Mouse (Mus musculus): Measurements from ENCODE around the gene Apoc2. TPM values are rescaled to one million over a fixed set of nuclear protein-coding genes. Genes with fewer than 3 reads are reported as not detected.

Apoc2 gene
- total RNA-seq (2021): 53.4 TPM in 1 of 2 replicates, not detected in the other
- long read RNA-seq, experiment 1, partial matches to known transcripts: 0 of 3 reads
- long read RNA-seq, experiment 1, other reads (novel, unspliced or antisense): 0 of 3 reads
- long read RNA-seq, experiment 2, transcript Apoc2-201 (4 exons, 631 nt): major isoform, 47 of 50 reads
- long read RNA-seq, experiment 2, partial matches to known transcripts: 1 of 50 reads
- long read RNA-seq, experiment 2, other reads (novel, unspliced or antisense): 2 of 50 reads

DNA sequence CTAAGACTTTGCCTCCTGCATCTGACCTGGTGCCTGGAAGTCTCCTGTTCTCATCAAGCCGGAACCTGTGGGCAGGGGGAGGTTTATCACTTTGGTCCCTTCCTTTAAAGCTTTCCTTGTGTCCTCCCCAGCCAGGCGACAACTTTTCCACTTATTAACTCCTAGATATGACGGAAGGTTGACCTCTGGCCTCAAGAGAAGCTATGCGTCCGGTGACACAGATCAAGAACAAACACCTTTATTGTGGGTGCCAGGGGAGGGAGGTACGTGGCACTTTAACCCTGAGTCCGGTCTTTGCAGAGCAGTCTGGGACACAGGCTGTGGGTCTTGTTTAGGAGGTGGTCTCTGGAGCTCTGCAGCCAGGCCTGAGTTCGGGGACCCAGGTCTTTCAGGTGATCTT lies at the start of gene Apoc2:
TSS of gene Apoc2 (minus strand) at position 70 of the 400 bp plus-strand sequence.
- DNase-seq: no peak

DNA sequence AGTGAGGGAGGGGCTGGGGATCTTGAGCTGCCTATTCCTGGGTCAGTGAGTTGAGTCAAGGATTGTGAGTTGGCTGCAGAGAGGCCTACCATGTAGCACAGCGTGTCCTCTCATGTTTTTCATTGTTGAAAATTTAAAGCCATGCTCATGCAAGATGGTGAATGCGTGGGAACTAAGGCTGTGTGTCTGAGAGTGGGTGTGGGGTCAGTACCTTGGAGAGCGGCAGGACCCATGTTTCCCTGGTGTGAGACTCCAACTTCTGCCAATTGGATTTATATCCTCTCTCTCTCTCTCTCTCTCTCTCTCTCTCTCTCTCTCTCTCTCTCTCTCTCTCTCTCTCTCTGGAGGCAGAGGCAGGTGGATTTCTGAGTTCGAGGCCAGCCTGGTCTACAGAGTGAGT lies 48.8 kb upstream of the Apoc2 start:
- no peak for DNase-seq

- no peak for DNase-seq
Observed at GRCm38 (mm10) chr7:19724167-19724566, 46.4 kb upstream of the Apoc2 start.

- peak; percentile 70 for DNase-seq
Observed at GRCm38 (mm10) chr7:19722754-19723195, 45.0 kb upstream of the Apoc2 start.

GRCm38 (mm10) chr7:19719200-19719599 lies 41.5 kb upstream of the Apoc2 start:
- DNase-seq: no peak

DNA sequence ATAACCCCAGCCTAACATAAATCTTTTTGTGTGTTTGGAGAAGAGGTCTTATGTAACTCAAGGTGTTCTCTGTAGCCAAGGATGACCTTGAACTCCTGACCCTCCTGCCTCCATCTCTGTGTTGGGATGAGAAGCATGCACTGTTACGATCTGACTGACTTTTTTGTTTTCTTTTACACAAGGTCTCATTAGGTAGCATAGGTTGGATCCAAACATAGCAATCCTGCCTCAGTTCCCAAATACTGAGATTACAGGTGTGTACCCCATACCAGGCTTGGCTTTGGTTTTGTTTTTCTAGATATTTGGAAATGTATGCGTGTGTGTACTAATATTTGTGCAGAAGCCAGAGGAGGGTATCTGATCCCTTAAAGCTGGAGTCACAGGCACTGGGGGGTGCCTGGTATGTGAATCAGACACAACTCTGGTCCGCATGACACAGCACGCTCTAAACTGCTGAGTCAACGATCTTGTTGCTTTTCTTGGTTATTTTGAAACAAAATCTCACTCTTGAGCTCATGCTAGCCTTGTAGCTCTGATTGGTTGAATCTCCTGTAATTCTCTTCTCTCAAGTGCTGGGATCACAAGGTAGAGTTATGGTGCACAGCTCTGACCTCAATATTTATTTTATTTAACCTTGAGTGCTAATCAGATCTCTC lies 40.7 kb upstream of the Apoc2 start:
- DNase-seq: no peak

DNA sequence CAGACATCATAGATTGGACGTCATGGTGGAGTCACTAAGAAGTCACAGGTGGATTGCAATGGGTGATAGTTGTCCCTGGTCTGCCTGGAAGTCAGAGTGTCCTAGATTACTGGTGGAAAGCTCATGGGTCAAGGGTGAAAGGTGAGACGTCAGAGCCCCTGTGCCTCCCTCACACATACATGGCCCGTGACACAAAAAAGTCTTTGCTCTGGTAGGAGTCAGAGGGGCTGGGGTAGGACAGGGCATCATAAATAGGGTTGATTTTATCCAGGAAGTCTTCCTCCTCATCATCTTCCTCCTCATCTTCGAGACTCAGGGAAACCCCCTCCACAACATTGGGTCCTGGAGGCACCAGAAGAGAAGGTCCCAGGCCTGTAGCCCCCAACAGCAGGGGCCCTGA lies 39.6 kb upstream of the Apoc2 start:
- no peak for DNase-seq

DNA sequence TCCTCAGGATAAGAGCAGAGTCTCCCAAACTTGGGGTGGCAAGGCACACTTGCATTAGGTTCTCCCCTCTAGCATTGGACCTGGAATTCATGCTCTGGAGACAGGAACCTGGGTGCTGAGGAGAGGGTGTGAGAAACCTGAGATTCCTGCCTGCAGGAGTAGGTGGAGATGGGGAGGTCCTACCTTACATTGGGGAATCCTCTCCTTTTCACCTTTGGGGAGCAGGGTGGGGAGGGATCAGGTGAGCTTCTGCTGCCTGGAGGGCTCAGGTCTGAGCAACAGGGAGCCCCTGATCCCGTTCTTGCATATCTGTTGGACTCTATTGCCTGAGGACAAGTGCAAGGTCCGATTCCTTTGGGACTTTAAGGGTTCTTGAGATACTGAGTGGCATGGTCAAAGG lies 39.1 kb upstream of the Apoc2 start:
- DNase-seq: no peak

- no peak for DNase-seq
Observed at GRCm38 (mm10) chr7:19716055-19716682, 38.4 kb upstream of the Apoc2 start.

DNA sequence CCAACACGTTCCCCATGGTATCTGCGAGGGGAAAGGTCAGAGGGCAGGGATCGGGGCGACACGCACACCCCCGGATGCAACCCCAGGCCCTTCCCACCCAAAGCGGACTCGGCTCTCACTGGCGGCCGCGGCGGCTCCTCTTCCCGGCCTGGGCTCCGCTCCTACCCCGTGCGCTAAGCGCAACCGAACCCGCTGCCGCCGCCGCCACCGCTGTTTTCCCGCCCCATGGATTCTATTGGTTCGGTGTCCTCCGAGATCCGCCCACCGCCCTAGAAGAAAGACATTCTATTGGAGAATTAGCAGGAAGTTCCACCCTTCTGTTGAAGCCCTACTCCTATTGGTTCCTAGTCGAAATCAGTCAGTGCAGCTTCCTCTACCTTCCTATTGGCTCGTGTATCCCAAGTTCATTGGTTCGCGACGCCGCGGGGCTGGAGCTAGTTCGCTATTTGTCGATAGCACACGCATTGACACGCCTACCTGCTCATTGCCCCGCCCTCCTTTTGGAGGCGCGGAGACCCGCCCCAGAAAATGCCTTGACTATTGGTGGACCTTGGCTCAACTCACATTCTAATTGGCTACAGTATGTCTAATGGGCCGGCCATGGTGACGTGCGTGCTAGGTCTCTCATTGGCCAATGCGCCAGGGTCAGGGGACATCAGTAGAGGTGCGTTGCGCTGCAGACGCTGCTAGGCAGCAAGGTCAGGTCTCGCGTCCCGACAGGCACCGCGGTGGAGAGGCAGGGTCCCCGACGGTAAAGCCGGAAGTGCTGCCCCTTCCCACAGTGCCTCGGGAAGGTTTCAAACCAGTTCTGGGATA lies 37.7 kb upstream of the Apoc2 start, which contains the start of gene Tomm40:
TSS of gene Tomm40 (minus strand) at position 200 of the 816 bp plus-strand sequence.
- peak; percentile 98 for DNase-seq

GRCm38 (mm10) chr7:19714836-19715235 lies 37.1 kb upstream of the Apoc2 start:
- DNase-seq: no peak

- no peak for DNase-seq
Observed at GRCm38 (mm10) chr7:19713598-19713997, 35.9 kb upstream of the Apoc2 start.

DNA sequence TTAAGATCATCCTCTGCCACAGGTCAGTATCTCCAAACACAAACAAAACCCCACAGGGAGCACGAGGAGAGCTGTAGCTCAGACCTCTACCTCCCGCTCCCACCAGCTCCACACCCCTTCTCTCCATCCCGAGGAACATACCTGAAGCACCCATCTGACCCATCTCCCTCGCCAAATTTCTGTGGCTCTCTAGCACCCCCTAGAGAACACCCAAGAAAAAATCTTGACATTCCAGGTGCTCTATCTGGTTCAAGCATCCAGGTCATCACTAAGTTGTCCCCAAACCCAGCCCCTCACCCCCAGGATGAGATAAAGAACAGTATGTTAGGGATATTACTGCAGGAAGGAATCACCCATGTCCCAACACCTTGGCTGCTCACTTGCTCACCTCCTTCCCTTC lies 35.5 kb upstream of the Apoc2 start:
- DNase-seq: no peak

GRCm38 (mm10) chr7:19712414-19712813 lies 34.7 kb upstream of the Apoc2 start:
- no peak for DNase-seq

DNA sequence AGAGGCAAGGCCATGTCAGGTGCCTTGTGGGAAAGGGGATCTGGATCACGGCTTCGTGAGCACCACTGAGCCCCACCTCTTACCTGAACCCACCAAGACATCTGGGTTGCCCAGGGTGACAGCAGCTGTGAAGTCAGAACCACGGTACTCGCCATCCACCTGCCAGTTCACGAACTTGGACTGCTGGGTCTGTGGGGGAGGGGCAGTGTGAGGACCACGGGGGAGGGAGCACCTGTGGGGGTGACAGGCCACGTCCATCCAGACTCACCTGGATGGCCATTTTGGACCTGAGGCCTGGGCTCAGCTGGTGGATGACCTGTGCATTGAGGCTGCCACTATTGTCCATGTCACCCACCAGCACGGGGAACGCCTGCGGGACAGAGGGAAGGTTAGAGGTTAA lies 32.9 kb upstream of the Apoc2 start:
- DNase-seq: no peak

DNA sequence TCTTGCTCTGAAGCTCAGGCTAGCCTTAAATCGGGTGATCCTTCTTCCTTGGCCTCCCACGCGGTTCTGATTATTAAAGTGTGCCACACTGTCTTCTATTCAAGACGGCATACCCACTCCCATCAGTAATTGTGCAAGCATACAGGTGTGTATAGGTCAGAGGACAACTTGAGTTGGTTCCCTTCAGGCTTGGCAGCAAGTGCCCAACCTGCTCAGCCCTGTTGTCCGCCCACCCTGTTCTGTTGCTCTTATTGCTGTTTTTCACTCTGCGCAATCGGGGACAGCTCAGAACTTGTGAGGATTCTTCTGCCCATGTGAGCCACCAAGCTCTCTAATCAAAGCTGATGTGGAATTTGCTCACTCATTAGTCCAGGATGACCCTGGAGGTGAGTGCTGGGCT lies 27.5 kb upstream of the Apoc2 start:
- DNase-seq: no peak

GRCm38 (mm10) chr7:19704475-19704874 lies 26.7 kb upstream of the Apoc2 start:
- no peak for DNase-seq

GRCm38 (mm10) chr7:19702859-19703555 lies 25.3 kb upstream of the Apoc2 start:
- no peak for DNase-seq

DNA sequence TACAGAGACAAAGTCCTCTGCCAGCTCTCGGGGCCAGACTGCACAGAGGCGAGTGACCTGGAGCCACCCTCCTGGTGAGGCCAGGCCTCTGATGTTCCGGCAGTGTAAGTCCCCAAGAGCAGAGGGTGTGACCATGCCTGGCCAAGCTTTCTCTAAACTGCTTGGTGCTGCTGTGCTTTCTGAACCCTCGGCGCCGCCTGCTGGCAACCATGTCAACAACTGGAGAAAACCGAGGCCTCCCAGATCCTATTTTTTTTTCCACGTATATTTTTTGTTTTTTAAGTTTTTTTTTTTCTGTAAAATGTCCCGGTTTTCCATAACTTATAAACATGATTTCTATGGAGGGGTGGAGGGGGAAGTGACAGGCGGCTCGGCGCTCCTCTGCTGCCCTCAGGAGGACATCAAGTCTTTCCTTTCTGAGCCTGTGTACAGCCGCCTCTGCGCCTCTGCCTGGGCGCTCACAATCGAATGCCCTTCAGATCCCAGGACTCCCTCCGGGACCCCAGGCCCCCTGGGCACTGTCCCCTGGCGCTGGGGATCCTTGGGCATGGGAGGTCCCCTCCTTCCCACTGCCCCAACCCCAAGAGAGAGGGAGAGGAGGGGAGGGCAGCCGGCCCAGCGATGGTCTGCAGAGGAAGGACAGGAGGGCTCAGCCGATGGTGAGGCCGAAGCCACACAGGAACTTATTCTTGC lies 23.5 kb upstream of the Apoc2 start:
- DNase-seq: peak; percentile 88

GRCm38 (mm10) chr7:19700299-19701068 lies 22.7 kb upstream of the Apoc2 start:
- no peak for DNase-seq

DNA sequence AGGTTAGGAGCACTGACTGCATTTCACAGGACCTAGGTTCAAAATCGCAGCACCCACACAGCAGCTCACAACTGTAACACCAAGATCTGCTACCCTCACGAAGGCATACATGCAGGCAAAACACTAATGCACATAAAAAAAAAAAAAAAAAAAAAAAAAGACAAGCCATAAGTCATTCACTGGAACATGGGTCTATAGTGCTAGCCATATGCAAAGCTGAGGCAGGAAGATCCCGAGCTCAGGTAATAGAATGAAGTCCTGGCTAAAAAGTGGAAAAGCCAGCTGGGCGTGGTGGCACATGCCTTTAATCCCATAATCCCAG lies 22.0 kb upstream of the Apoc2 start:
- no peak for DNase-seq
